Mouse (Mus musculus): ENCODE measurements at regions not wholly inside any gene's neighbourhood (a gene's known extent, or its start where the extent isn't known, plus 50 kb on each side); places are given as distances from the start of the nearest gene placed in this dataset.

- no peaks in the 10 kb centered on the region for H3K79me2 ChIP-seq (ENCODE audit: control insufficient read depth, insufficient read depth)
- H3K27me3 ChIP-seq (ENCODE audit: control insufficient read depth, insufficient read depth, insufficient read length) = no peaks in the 10 kb centered on the region
- peak overlapping the region; percentile 22 for H3K4me2 ChIP-seq (ENCODE audit: low read depth)
- H3ac ChIP-seq (ENCODE audit: control insufficient read depth, insufficient read length) = no peak overlapping the region
- TF ChIP-seq USF1 (IDR thresholded peaks at IDR 0.05; ENCODE audit: low read depth) (no peak), SRF (IDR thresholded peaks at IDR 0.05; ENCODE audit: control insufficient read depth, insufficient read length, low read depth) (no peak), MAX (IDR thresholded peaks at IDR 0.05; ENCODE audit: low read depth) (no peak), TCF3 (IDR thresholded peaks at IDR 0.05; ENCODE audit: insufficient read length, low read depth) (peak; percentile 68), POLR2AphosphoS2 (IDR thresholded peaks at IDR 0.05; ENCODE audit: insufficient read length, low read depth) (no peak), TCF12 (IDR thresholded peaks at IDR 0.05; ENCODE audit: insufficient read depth, poor library complexity, severe bottlenecking) (no peak), MYOD1 (IDR thresholded peaks at IDR 0.05; ENCODE audit: control insufficient read depth in 1 of 3, insufficient read length in 2 of 3, low read depth in 2 of 3) (peak in 2 of 3 experiments; percentile 96 to 97), MYOG (IDR thresholded peaks at IDR 0.05; ENCODE audit: control insufficient read depth in 1 of 3, insufficient read depth in 1 of 3, insufficient read length in 2 of 3, low read depth in 2 of 3) (peak in 2 of 3 experiments; percentile 67 to 72), E2F4 (IDR thresholded peaks at IDR 0.05; ENCODE audit: insufficient read depth) (no peak), CEBPB (IDR thresholded peaks at IDR 0.05; ENCODE audit: insufficient read depth, poor library complexity, severe bottlenecking) (no peak), REST (IDR thresholded peaks at IDR 0.05; ENCODE audit: insufficient read depth, insufficient read length) (no peak), POLR2A (IDR thresholded peaks at IDR 0.05; ENCODE audit: insufficient read length, low read depth) (no peak)
- no peak overlapping the region for H3K4me3 ChIP-seq
- H3K36me3 ChIP-seq (ENCODE audit: control insufficient read depth, insufficient read depth) = no peaks in the 10 kb centered on the region
These were observed 56.2 kb upstream of the Mbnl2 start for GRCm38 (mm10) chr14:120219224-120219623.

DNA sequence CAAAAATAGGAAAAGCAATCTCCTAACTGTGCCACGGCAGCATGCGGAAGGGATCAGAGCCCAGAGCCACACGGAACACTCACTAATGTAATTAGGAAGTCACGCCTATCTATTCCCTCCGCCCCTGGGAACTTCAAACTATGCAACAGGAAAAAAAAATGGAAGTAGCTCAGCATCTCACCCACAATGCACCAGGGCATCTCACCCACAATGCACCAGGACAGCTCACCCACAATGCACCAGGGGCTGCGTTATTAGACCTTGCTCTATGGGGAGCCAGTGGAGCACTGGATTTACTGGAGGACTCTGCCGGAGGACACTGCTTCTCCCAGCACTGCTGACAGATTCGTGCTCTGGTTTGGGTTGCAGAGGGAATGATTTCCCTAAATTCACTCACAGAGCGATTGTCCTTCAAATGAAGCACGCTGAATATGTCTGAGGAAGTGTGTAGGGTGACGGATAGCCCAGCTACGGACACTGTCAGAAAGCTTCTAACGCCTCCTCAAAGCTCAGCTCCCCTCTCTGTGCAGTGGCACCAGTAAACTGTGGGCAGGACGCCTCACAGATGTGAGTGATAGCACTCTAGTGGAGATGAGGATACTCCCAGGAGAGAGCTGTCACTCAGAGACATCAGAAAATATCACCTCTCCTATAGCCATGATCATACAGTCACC lies 51.8 kb upstream of the Mbnl2 start:
- H3K4me2 ChIP-seq (ENCODE audit: low read depth) = no peak overlapping the region

DNA sequence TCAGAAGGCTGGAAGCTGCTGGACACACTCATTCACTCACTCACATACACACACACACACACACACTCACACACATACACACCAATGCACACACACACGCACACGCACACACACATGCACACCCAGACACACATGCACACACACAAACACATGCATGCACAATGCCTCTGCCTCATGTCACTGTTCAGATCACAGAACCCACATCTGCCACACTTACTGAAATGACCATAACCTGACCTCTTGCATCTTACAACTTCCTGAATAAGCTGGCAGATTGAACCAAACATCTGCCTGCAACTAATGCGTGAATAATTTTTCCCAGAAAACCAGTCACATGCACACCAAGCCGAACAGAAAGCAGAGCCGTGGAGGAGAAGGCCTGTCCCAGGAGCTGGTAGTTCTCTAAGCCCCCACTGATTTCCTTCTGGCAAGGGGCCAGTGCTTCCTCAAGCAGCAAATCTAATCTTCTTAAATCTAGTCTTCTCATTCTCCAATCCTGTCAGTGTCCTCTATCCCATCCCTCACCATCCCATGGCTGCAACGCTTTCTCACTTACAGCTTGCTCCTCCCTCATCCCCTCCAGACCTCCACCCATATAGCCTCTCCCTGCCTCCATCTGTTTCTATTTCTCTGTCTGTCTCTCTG lies 51.1 kb upstream of the Mbnl2 start:
- no peaks in the 10 kb centered on the region for H3K79me2 ChIP-seq (ENCODE audit: control insufficient read depth, insufficient read depth)
- no peak for TF ChIP-seq TCF3 (IDR thresholded peaks at IDR 0.05; ENCODE audit: insufficient read length, low read depth)
- no peak for TF ChIP-seq E2F4 (IDR thresholded peaks at IDR 0.05; ENCODE audit: insufficient read depth)
- TF ChIP-seq USF1 (IDR thresholded peaks at IDR 0.05; ENCODE audit: low read depth) = no peak
- TF ChIP-seq MYOD1 (IDR thresholded peaks at IDR 0.05; ENCODE audit: control insufficient read depth in 1 of 3, insufficient read length in 2 of 3, low read depth in 2 of 3) = no peak
- no peak for TF ChIP-seq CEBPB (IDR thresholded peaks at IDR 0.05; ENCODE audit: insufficient read depth, poor library complexity, severe bottlenecking)
- TF ChIP-seq POLR2A (IDR thresholded peaks at IDR 0.05; ENCODE audit: insufficient read length, low read depth) = no peak
- no peaks in the 10 kb centered on the region for H3K27me3 ChIP-seq (ENCODE audit: control insufficient read depth, insufficient read depth, insufficient read length)
- H3K4me3 ChIP-seq = no peak overlapping the region
- no peak overlapping the region for H3K4me2 ChIP-seq (ENCODE audit: low read depth)
- H3K36me3 ChIP-seq (ENCODE audit: control insufficient read depth, insufficient read depth) = no peaks in the 10 kb centered on the region
- H3ac ChIP-seq (ENCODE audit: control insufficient read depth, insufficient read length) = no peak overlapping the region

More for the DNA sequence above, 51.8 kb upstream of the Mbnl2 start:
- no peak for TF ChIP-seq MYOD1 (IDR thresholded peaks at IDR 0.05; ENCODE audit: control insufficient read depth in 1 of 3, insufficient read length in 2 of 3, low read depth in 2 of 3)
- TF ChIP-seq TCF12 (IDR thresholded peaks at IDR 0.05; ENCODE audit: insufficient read depth, poor library complexity, severe bottlenecking) = no peak
- TF ChIP-seq POLR2A (IDR thresholded peaks at IDR 0.05; ENCODE audit: insufficient read length, low read depth) = no peak
- TF ChIP-seq POLR2AphosphoS2 (IDR thresholded peaks at IDR 0.05; ENCODE audit: insufficient read length, low read depth) = no peak
- H3K79me2 ChIP-seq (ENCODE audit: control insufficient read depth, insufficient read depth) = no peaks in the 10 kb centered on the region
- no peak overlapping the region for H3ac ChIP-seq (ENCODE audit: control insufficient read depth, insufficient read length)
- H3K4me3 ChIP-seq = no peak overlapping the region
- no peaks in the 10 kb centered on the region for H3K36me3 ChIP-seq (ENCODE audit: control insufficient read depth, insufficient read depth)
- no peaks in the 10 kb centered on the region for H3K27me3 ChIP-seq (ENCODE audit: control insufficient read depth, insufficient read depth, insufficient read length)

DNA sequence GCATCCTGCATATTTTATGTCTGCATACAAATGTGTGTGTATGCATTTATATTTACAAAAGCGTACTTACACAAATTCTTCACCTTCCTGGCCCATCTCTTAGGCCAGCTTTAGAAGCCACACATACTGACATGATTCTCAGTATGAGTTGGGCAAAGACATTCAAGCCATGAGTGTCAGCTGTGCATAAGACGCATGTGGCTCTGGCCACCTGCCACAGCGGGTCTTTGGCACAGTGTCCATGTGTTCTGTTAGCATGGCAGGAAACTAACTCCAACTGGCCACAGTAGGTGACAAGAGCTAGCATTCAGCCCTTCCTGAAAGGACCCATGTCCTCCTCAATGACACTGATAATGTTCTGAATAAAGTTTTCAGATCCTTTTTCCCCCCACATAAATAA lies 49.8 kb upstream of the Mbnl2 start:
- Histone ChIP-seq H3ac (ENCODE audit: control insufficient read depth, insufficient read length) (no peak overlapping the region), H3K27me3 (ENCODE audit: control insufficient read depth, insufficient read depth, insufficient read length) (no peaks in the 10 kb centered on the region), H3K4me2 (ENCODE audit: low read depth) (no peak overlapping the region), H3K79me2 (ENCODE audit: control insufficient read depth, insufficient read depth) (no peaks in the 10 kb centered on the region), H3K36me3 (ENCODE audit: control insufficient read depth, insufficient read depth) (no peaks in the 10 kb centered on the region), H3K4me3 (no peak overlapping the region)
- TF ChIP-seq E2F4 (IDR thresholded peaks at IDR 0.05; ENCODE audit: insufficient read depth) = no peak
- TF ChIP-seq TCF3 (IDR thresholded peaks at IDR 0.05; ENCODE audit: insufficient read length, low read depth) = peak; percentile 14
- peak in 2 of 3 experiments; percentile 24 to 63 for TF ChIP-seq MYOG (IDR thresholded peaks at IDR 0.05; ENCODE audit: control insufficient read depth in 1 of 3, insufficient read depth in 1 of 3, insufficient read length in 2 of 3, low read depth in 2 of 3)
- TF ChIP-seq MYOD1 (IDR thresholded peaks at IDR 0.05; ENCODE audit: control insufficient read depth in 1 of 3, insufficient read length in 2 of 3, low read depth in 2 of 3) = peak in 2 of 3 experiments; percentile 50 to 55
